Mouse (Mus musculus): Measurements from ENCODE around the gene Rgs7.

The Rgs7 gene

GRCm38 (mm10) chr1:175431356-175432053 lies 60.8 kb downstream of the Rgs7 start:
- DNase-seq (ENCODE audit: low read depth): no peak

- DNase-seq (ENCODE audit: low read depth): no peak
Observed at GRCm38 (mm10) chr1:175427112-175427511, 65.2 kb downstream of the Rgs7 start.

- DNase-seq (ENCODE audit: low read depth): no peak
Observed at GRCm38 (mm10) chr1:175426393-175426792, 65.9 kb downstream of the Rgs7 start.

DNA sequence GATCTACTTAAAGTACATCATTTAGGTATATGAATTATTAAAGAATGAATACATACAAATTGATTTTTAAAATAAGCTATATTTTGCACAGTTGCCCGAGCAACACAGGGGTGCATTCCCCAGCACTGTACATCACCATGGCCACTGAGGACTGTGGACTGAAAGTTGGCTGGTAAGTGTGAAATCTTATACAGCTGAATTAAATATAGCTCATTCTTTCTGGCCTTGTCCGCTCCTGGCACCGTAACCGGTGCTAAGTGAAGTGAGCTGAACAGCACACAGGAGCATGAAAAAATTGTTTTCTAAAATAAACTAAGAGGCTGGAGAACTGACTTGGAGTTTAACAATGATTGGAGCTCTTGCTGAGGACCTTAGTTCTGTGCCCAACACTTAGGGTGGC lies 71.4 kb downstream of the Rgs7 start:
- DNase-seq (ENCODE audit: low read depth): no peak

GRCm38 (mm10) chr1:175415728-175416127 lies 76.6 kb downstream of the Rgs7 start:
- DNase-seq (ENCODE audit: low read depth): no peak

- no peak for DNase-seq (ENCODE audit: low read depth)
Observed at GRCm38 (mm10) chr1:175410399-175410798, 81.9 kb downstream of the Rgs7 start.

GRCm38 (mm10) chr1:175391894-175392293 lies 100.4 kb downstream of the Rgs7 start:
- DNase-seq (ENCODE audit: low read depth): no peak

DNA sequence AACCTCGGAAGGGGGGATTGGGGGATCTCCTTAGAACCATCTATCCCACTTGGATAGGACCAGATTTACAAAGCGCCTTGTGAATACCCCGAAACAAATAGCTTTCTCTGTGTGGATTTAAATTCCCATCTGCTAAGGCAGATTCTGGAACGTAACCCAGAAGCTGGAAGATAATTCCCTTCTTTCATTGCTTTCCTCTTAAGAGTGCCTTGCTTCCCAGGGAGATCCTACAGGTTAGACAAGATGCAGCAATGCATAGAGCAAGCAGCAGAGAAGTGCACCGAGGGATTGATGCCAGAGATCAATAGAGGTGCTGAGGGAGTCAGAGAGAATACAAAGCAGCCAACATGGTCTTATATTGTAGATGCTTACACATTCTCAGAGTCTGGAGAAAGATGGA lies 103.0 kb downstream of the Rgs7 start:
- no peak for DNase-seq (ENCODE audit: low read depth)

- DNase-seq (ENCODE audit: low read depth): no peak
Observed at GRCm38 (mm10) chr1:175385581-175386235, 106.6 kb downstream of the Rgs7 start.

- DNase-seq (ENCODE audit: low read depth): no peak
Observed at GRCm38 (mm10) chr1:175372571-175372970, 119.7 kb downstream of the Rgs7 start.

GRCm38 (mm10) chr1:175368062-175368461 lies 124.2 kb downstream of the Rgs7 start:
- no peak for DNase-seq (ENCODE audit: low read depth)

GRCm38 (mm10) chr1:175363606-175364005 lies 128.7 kb downstream of the Rgs7 start:
- DNase-seq (ENCODE audit: low read depth): no peak

GRCm38 (mm10) chr1:175359411-175360366 lies 132.6 kb downstream of the Rgs7 start:
- no peak for DNase-seq (ENCODE audit: low read depth)

DNA sequence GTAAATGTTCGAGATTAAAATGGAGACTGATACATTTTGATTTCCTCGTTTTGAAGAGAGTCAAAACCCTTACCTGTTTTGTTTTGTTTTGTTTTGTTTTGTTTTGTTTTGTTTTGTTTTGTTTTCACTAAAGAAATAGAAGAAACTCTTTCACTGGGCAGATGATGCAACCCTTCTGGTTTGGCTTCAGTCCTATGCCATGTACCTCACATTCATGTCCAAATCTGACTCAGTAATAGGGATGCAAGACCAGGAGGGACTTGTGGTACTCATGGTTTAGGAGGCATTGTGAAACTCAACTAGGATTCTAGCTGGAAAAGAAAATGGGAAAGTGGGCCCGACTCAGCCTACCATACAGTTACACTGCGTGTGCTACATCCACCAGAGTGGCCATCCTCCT lies 139.4 kb downstream of the Rgs7 start:
- no peak for DNase-seq (ENCODE audit: low read depth)

DNA sequence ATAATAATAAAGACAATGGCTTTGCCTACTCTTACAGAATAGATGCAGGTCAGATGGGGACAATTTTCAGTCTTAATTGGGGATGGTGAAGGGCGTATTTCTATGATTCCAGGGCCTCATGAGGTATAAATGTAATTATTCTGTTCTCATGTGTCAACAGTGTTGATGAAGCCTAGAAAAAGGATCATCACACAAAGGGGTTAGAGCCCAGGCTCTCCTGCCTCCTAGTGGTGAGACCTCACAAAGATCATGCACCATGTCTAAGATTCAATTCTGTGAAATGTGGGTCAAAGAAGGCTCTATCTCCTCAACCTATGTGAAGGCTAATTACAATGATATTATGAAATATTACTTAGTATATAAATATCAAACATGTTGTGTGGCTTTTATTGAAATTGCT lies 146.1 kb downstream of the Rgs7 start:
- no peak for DNase-seq (ENCODE audit: low read depth)

- DNase-seq (ENCODE audit: low read depth): no peak
Observed at GRCm38 (mm10) chr1:175336191-175336590, 156.1 kb downstream of the Rgs7 start.

- DNase-seq (ENCODE audit: low read depth): no peak
Observed at GRCm38 (mm10) chr1:175333041-175333854, 159.1 kb downstream of the Rgs7 start.

- no peak for DNase-seq (ENCODE audit: low read depth)
Observed at GRCm38 (mm10) chr1:175329934-175330471, 162.3 kb downstream of the Rgs7 start.

GRCm38 (mm10) chr1:175322781-175323180 lies 169.5 kb downstream of the Rgs7 start:
- DNase-seq (ENCODE audit: low read depth): no peak

DNA sequence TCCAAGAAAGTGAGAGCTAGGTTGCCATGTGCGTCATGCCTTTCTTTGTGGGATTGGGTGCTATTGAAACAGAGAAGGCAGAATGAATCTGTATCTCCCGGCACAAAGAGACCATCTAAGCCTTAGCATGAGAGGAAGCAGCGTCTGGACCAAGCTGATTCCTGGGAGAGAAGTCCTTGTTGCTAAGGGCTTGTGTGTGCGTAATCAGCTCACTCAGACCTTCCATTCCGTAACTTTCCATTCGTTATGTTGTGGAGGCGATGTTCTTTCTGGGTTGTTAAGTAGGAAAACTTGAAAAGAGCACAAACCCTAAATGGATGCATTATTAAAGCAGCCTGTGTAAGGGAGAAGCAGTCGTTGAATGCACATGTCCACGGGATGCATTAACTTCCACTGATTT lies 173.1 kb downstream of the Rgs7 start:
- DNase-seq (ENCODE audit: low read depth): no peak

DNA sequence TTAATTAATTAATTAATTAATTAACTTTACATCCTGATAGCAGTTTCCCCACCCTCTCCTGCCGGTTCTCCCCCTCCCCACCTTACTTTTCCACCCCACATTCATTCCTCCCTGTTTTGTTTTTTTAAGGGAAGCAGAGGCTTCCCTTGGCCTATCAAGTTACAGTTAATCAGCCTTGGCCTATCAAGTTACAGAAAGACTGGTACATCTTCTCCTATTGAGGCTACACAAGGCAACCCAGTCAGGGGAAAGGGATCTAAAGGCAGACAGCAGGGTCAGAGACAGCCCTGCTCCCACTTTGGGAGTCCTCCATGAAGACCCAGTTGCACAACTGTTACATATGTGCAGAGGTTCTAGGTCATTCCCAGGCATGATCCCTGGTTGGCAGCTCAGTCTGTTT lies 175.0 kb downstream of the Rgs7 start:
- DNase-seq (ENCODE audit: low read depth): no peak

DNA sequence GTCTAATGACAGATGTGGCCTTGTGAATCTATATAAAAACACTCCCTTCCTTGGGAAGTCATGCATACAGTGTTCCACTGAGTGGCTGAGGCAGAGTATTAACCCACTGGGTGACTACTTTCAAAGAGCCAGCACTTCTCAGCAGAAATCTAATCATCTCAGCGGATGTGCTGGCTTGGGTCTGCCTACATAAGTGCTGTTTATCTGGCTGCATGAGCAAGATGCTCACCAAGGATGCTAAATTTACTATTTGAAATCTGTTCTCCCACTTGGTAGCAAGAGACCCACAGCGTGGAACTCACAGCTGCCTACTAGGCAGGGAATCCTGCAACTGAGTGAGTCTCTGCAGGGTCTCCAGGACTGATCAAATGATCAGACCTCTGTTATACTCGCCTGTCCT lies 184.7 kb downstream of the Rgs7 start:
- no peak for DNase-seq (ENCODE audit: low read depth)
